Mouse (Mus musculus) left cerebral cortex, postnatal 4 days (tissue): ENCODE measurements at regions not wholly inside any gene's neighbourhood (a gene's known extent, or its start where the extent isn't known, plus 50 kb on each side); places are given as distances from the start of the nearest gene placed in this dataset.

Source experiments
- DNase-seq: peaks from one replicate; pipeline ENCODE4 v3.0.0-alpha.2; 2022
- intact Hi-C: fragments of 180-260 bp; cut with DNase I; formaldehyde crosslinking; loops from one replicate; pipeline ENCODE4 v1.15.1; 2025

DNA sequence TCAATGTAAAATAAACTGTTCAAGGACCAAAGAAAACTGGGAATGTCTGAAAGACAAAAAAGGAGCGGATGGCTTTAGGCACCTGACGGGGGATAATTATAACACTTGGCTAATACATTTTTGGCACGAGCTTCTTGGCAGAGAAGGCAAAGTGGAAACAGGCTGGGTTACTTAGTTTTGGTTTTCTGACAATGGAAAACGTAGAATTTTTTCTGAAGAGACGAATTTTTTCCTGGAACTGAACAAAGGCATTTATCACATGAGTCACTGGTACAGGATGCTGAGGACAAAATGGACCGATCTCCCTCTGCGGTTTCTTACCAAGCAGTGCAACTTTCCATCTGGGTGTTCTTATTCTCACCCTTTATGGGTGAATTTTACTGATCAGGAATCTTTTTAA lies 143.2 kb upstream of the Slit3 start:
- intact Hi-C loops: no loop called here
- DNase-seq: no peak

DNA sequence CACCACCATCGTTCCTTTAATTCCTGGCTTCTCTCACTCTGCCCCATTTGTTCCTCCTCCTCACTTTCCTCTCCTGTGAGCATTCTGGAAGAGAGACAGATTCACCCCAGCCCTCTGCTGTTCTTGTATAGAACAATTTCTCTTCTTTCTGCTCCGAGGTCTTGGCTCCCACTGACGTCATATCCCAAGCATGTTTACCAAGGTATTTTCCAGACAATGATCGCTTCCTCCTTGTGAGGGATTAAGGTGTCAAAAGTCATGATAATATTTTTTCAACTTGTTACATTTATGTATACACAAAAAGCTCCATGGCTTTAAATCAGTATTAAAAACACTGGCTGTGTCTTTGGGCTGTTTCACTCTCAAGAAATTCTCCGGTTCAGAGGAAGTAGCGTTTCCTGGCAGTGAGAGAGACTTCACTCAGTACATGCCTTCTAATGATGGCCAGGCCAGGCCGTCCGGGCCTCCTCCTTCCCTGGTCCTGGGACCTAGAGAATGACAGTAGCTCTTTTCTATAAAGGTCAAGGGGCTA lies 142.4 kb upstream of the Spdl1 start:
- intact Hi-C loops: no loop called here
- DNase-seq: no peak

DNA sequence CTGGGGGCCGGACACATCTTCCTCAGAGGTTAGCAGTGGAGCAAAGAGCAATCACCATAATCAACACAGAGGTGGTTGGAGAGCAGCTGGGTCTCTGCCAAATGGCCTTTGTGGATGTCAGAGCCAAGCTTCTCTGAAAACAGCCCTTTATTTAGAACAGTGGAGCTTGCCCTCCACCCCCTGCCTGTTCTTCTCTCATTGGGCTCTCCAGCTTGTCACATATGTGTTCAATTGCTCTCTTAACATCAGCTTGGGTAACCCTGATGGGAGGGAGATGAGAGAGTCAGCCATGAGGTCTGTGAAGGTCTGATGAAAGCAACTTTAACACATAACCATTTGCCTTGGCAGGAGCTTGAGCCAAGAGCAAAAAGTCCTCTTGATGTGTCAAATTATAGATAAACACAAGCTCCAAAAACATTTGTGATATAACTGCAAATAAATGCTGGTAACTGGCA lies 140.1 kb upstream of the Spdl1 start:
- DNase-seq: peak; percentile 14
- intact Hi-C loops: no loop called here

DNA sequence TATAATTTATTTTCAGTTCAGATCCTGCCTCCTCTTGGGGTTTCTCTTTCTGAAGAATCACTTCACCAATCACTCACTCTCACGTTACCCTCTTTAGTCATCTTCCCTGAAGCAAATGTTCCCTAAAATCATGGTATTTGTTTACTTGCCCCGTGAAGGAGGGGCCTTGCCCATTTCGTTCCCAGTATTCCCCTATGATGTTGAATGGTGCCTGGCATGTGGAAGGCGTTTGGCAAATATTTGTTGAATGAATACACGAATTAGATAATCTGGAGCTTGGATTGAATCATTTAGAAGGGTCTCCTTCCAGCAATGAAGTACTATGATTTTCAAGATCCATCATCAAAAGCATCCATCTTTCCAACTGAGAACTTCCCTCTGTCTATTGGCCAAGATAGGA lies 139.6 kb upstream of the Spdl1 start:
- intact Hi-C loops: no loop called here
- no peak for DNase-seq

DNA sequence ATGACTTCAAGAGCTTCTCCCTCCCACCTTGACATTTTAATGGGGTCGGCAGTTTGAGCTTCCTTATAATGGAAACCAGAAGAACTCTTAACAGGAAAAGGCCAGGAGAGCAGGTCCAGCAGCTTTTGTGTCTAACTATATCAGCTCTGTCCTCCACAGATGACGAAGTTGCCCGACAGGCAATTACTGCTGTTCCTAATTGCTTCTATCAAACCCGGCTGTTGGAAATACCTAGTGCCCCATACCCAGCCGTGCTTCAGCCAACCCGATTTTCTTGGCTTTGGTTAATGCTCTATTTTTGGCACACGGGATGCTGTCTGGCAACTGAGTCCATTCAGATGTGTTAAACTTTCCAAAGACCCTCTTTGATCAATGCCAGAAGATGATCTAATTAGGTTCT lies 125.8 kb upstream of the Spdl1 start:
- peak; percentile 48 for DNase-seq
- intact Hi-C loops: no loop called here

DNA sequence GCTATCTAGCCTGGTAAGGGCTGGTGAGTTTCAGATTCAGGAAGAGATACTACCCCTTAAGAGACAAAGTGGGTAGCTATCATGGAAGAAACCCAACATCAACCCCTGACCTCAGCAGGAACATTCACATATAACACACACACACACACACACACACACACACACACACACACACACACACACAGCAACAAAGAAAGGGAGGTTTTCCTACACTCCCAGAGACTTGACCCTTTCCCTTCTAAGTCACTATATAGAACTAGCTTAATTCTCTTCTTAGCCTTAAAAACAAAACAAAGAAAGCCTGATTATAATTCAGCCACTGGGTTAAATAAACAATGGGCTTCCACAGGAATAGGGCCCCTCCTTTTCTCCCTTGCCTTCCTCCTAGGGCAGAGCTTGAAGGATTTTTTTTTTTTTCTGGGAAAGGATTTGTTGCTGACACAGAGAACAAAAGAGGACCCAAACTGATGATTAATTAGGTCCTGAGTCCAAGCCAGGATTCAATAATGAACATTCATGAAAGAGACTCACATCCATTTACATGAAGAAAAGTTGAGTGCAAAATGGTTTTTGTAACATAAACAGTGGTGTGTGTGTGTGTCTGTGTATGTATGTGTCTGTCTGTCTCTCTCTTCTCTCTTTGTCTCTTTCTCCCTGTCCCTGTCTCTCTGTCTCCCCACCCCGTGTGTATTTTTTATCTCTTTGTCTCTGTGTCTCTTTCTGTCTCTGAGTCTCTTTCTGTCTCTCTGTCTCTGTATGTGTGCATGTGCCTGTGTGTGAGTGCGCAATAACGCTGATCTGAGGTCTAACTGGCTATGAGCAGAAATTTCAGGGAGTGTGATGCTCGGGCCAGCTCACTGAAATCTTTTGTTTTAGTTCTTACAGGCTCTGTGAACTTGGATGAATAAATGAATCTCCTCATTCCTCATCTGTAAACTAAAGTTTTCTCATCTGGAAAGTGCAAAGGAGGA lies 108.3 kb upstream of the Spdl1 start:
- intact Hi-C loops: no loop called here
- no peak for DNase-seq

DNA sequence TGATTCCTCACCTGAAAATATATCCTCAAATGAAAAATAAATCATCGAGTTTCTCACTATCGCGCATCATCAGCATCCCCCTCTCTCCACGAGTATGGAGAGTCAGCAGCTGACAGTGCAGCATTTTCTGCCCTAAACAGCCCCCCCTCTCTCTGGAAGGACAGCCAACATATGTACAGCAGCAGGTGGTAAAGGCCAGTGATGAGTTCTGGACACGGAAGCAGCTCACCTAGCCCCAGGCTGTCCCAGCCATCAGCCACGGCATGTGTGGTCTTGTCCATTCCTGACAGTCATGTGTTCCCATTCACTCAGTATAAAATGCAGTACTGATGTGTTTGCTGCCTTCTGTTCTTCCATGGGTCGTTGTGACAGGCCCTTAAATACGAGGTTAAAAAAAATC lies 106.7 kb upstream of the Spdl1 start:
- DNase-seq: peak; percentile 70
- intact Hi-C loops: no loop called here

DNA sequence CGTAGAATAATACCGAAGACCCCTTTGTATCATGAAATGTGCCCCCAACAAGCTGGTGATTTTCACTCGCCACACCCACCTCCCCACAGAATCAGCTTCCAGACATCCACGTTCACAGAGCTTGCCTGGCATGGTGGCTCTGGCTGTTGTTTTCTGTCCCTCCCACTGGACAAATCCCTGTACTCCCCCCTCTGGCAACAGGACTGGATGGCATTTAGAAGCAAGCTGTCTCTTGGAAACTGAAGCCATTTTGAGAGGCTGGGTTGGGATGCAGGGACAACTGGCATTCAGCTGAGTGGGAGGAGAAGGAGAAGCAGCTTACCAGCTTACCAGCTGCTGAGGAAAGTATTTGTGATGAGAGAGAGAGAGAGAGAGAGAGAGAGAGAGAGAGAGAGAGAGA lies 105.6 kb upstream of the Spdl1 start:
- DNase-seq: peak; percentile 54
- intact Hi-C loops: no loop called here

DNA sequence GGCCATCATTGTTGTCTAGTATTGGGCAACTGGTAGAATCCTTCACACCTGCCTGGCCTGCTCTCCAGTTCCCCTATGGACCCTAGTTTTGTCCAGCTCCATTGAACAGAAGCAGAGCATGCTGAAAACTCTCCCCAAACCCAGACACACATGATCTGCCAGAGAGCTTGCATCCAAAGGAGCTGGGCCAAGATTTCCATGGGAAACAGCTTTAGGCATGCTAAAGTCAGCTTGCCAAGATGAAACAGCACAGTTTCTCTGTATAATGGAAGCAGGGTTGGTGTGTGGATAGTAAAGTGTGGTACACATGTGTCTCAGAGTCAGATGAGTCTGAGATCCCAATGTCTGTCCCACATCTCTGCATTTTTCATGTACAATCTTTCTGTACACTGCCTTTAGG lies 98.8 kb upstream of the Spdl1 start:
- DNase-seq: no peak

DNA sequence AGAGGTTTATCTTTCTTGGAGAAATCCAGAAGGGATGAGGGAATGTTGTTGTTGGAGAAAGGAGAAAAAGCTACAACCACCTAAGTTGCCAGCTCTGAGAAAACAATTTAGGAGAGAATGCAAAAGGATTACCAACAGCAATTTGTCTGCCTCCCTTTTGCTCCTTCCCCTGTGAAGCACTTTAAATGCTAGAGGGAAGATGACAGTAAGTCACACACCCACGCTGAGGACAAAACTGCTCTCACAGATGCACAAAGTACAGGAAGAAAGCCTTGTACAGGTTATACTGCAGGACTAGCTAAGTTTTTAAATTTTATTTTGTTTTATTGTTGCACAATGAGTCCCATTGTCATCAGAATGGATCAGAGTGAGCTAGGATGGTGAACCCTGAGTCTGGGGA lies 83.7 kb upstream of the Spdl1 start:
- intact Hi-C loops: no loop called here
- no peak for DNase-seq

More for the DNA sequence above, 98.8 kb upstream of the Spdl1 start:
- intact Hi-C loops: no loop called here

DNA sequence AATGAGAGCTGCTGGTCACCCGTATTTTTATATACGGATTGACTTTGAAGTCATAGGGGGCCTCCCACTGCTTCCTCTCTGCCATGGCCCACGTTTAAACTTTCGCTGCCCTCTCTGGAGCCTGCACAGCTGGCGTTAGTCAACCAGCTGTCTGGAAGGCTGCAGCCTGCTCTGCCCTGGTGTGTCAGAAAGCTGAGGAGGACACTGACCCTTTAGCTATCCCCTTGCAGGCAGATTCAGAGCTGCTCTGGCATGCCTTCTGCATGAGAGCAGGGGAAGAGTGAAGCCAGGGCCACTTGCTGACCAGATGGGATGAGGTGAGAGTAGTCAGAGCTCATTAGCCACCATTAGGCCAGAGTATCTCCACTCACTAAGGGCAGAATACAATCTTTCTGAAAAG lies 76.4 kb upstream of the Spdl1 start:
- intact Hi-C loops: no loop called here
- DNase-seq: no peak

DNA sequence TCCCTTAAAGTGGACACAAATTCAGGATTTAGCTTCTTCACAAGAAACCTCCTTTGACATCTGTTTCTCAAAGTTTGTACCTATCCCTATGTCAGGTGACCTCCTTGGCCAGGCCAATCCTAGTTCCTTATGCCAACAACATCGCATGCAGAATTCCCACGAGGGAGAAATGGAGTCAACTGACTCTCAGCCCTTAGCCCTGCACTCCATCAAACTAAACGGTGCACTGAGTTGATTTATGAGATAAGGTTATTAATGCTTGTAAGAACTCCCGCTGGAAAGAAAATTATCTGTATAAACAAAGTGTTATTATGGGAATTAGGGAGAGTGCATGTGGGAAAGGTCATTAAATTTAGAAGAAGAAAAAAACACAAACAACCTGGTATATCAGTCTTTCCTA lies 70.8 kb upstream of the Spdl1 start:
- intact Hi-C loops: no loop called here
- no peak for DNase-seq

DNA sequence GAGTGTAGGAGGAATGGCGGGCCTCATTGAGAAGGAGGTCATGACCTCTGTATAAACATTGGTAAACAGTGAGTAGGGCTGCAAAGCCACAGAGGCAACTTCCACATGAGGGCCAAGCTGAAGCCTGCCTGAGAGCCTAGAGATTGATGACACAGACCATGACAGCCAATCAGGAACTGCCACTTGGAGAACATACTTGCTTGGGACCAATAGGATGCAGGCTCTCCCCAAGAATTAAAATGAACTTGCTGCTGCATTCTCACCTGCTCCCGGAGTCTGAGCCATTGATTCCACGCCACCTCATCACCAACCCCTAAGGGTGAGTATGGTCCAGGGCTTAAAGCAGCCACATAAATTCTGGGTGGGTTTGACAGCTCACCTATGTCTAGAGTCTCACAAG lies 66.0 kb upstream of the Spdl1 start:
- DNase-seq: peak; percentile 8
- intact Hi-C loops: no loop called here

DNA sequence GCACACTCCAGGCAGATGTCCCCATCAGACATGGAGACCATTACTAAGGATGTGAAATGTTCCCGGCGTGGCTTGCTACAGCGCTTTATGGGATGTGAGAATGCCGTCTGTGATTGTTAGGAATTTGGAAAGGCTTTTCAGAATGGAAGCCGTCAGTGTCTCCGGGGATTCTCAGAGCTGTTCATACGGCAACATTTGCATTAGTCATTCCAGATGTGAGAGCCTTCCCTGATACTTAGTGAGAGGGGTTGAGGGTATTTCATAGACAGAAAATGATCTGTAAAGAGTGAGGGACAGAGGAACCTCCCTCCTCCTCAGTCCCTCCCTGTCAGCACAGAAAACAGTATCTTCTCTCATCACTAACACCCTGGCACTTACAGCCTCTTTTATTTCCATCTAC lies 62.2 kb upstream of the Spdl1 start:
- no peak for DNase-seq
- intact Hi-C loops: no loop called here

DNA sequence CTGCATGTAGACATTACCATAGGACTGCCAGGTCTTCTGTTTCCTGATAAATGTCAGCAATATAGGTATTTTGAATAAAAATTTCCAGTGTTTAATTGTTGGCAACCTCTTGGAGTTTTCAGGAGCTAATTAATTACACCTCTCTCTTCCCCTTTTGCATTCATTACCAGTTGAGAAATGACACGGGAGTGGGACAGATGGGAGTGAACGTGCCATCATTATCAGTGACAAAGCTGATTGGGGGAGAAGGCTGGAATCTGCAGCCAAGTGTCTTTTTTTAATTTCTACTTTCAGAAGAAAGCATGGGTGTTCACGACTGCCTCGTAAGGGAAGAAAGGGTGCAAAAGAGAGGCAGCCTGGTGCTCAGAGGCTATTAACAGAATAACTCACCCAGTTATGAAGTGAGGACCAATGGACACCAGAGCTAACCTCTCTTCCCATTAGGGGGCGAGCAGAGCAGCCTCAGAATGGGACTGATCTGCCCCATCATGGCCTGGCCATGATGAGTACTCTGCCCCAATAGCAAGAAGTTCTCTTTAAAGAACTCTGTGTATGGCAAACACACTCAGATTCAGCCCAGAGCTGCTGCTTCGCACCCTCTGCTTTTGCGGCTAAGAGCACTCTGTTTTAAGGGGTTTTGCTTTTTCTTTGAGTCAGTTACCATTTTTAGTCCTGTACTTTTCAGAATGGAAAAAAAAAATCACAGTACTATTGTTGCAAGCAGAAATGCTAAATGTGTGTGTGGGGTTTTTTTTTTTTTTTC lies 55.1 kb upstream of the Spdl1 start:
- DNase-seq: no peak
- intact Hi-C loops: loop anchor here (10.0 kb wide), 1 partner anchor 216 kb away; no protein-coding TSS in a partner anchor

DNA sequence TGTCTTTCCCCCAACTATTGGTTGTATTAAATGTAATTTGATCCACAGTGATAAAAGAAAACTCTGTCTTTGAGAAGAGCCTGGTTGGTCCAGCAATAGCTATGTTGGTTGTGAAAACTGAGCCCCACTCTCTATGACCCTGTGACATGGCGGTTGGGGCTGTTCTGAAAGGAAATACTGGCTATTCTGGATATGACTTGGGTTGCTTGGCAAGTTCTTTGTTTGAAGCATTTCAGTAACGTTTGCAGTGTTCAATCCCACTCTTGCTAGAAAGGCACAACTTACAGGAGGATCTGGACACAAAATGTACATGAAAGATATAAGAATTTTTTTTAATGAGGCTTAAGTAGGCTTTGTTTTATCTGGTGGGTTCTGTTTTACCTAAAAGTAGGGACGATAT lies 54.1 kb upstream of the Spdl1 start:
- intact Hi-C loops: loop anchor here (10.0 kb wide), 1 partner anchor 217 kb away; no protein-coding TSS in a partner anchor
- DNase-seq: no peak
